Mouse (Mus musculus) heart, embryonic 15.5 days (tissue): ENCODE results near the gene Papolg. TPM values are rescaled to one million over a fixed set of nuclear protein-coding genes. Genes with fewer than 3 reads are reported as not detected.
A peak's percentile ranks its signal among the peaks of the same experiment; 100 is the strongest.

ENCODE experiments used
- ATAC-seq: fragments of 200-750 bp; cut with Nextera tagmentation; replicated peaks from 2 replicates; pipeline ENCODE4 v1.8.0; 2017; ENCODE audit warnings: low read depth, moderate TSS enrichment; ENCODE audit not compliant: insufficient number of reproducible peaks, insufficient read depth, low FRiP score
- H3K27ac ChIP-seq: fragments of 300-500 bp; sonication (generic); 2 replicates; pipeline ENCODE4 v1.5.1; 2015; ENCODE audit warnings: mild to moderate bottlenecking, inconsistent platforms
- H3K27me3 ChIP-seq: fragments of 300-500 bp; sonication (generic); 2 replicates; pipeline ENCODE4 v1.6.1; 2015; ENCODE audit warnings: inconsistent platforms
- H3K36me3 ChIP-seq: fragments of 300-500 bp; sonication (generic); 2 replicates; pipeline ENCODE4 v1.6.1; 2015; ENCODE audit warnings: mild to moderate bottlenecking, inconsistent platforms
- H3K4me1 ChIP-seq: fragments of 300-500 bp; sonication (generic); replicated peaks from 2 replicates; pipeline ENCODE4 v1.6.1; 2015; ENCODE audit warnings: inconsistent platforms
- H3K4me2 ChIP-seq: fragments of 300-500 bp; sonication (generic); 2 replicates; pipeline ENCODE4 v1.6.1; 2015; ENCODE audit warnings: inconsistent platforms, mild to moderate bottlenecking, moderate library complexity
- H3K4me3 ChIP-seq: fragments of 300-500 bp; sonication (generic); 2 replicates; pipeline ENCODE4 v1.5.1; 2015; ENCODE audit warnings: mild to moderate bottlenecking, inconsistent platforms
- H3K9ac ChIP-seq: fragments of 300-500 bp; sonication (generic); 2 replicates; pipeline ENCODE4 v1.6.1; 2015; ENCODE audit warnings: mild to moderate bottlenecking, inconsistent platforms
- H3K9me3 ChIP-seq: fragments of 300-500 bp; sonication (generic); replicated peaks from 2 replicates; pipeline ENCODE4 v1.6.1; 2016; ENCODE audit warnings: inconsistent platforms
- WGBS: fragments of 180-500 bp; shearing (Covaris S2); methylation state at CpG from one replicate; pipeline ENCODE4 v1.1.7; 2015; ENCODE audit warnings: mixed read lengths; 5-methylcytosine and 5-hydroxymethylcytosine counted together
- polyA plus RNA-seq: library from polyadenylated mRNA; unstranded; fragments of >200 nt; fragmentation: Nextera tagmentation; extraction: Ambion mirVana; gene quantifications from 2 replicates; pipeline ENCODE4 v1.2.1, GENCODE M21; 2015

Gene Papolg
- polyA plus RNA-seq, 1 experiment from 2014 or later, result 8.7 TPM

DNA sequence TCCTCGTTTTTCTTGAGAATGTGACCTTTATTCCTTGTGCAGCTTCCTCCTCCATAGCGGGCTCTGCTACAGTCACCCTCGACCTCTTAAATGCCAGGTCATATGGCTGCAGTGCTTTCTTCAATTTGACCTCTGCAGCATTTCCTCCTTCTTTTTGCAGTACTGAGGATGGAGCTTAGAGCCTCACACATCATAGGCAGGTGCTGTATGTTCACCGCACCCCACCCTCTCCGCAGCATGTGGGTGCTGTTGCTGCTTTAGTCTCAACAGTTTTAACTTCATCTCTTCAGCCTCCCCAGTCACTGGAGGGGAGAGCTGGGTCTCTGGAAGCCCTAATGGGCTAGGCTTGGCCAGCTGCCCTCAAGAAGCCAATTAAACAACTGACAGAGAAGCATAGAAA lies 41.7 kb downstream of the Papolg start:
- Histone ChIP-seq H3K4me2 (no peak overlapping the region), H3K9ac (no peak overlapping the region), H3K36me3 (peaks cover 15% of the 10 kb centered on the region), H3K27ac (no peak overlapping the region), H3K9me3 (no peaks in the 10 kb centered on the region), H3K27me3 (no peaks in the 10 kb centered on the region), H3K4me1 (no peaks in the 10 kb centered on the region), H3K4me3 (no peak overlapping the region)
- no peak for ATAC-seq
- WGBS, result 72% methylated on average over 5 of the region's 5 CpGs

DNA sequence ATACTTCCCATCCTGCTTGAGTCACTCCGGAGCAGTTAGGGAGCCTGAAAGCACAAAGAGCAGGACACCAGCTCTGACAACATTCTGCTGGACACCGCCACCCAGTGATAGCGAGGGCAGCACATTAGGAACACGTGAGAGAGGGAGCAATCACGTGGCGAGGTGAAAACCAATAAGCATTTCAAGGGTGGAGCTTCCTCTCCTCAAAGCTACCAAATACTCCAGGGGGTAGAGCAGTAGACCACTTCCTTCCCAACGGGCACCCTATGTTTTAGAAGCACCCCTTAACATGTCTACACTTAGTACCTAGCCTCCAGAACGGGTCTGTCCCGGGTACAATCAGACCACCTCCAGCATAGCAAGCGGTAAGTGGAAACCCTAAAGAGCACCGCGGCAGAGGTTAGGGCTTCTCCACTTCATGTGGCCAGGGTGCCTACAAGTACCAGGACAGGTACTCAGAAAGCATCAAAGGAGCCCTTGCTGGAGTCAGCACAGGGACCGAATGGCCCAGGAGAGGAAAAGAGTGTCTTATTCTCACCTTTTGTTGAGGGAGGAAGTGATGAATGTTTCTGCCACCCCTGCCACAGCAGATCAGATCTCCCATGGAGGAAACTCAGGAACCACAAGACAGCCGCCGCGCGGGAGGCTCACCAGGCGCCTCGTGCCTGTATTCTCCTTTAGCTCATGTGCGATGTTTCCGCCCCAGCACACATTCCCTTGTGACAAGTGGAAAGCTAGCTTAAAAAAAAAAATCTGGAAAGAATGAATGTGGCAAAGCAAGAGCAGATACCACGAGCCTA lies 48.8 kb downstream of the Papolg start:
- Histone ChIP-seq H3K4me3 (no peak overlapping the region), H3K4me1 (no peaks in the 10 kb centered on the region), H3K27me3 (no peaks in the 10 kb centered on the region), H3K9me3 (no peaks in the 10 kb centered on the region), H3K27ac (no peak overlapping the region), H3K4me2 (peak overlapping the region; percentile 37), H3K36me3 (no peaks in the 10 kb centered on the region), H3K9ac (no peak overlapping the region)
- WGBS, result 49% methylated on average over 22 of the region's 22 CpGs
- peak; percentile 22; the same call in 1 of the 2 replicates for ATAC-seq

DNA sequence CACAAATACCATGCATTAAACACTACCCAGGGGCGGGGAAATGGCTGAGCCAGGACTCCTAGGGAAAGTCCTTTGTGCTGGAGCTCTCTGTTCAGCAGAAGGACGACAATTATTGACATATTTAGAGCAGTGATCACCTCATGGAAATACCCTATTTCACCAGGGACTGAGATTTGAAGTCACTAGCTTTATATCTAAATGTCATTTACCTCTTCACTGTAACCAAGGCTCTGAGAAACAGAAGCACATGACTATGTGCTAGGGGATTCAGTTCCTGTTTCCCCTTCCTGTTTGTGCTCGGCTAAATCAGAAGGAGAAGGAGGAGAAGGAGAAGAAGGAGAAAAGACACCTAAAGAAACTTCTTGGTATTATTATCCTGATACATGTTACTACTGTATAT lies 71.8 kb downstream of the Papolg start:
- WGBS, result 70% methylated on average over 3 of the region's 3 CpGs

DNA sequence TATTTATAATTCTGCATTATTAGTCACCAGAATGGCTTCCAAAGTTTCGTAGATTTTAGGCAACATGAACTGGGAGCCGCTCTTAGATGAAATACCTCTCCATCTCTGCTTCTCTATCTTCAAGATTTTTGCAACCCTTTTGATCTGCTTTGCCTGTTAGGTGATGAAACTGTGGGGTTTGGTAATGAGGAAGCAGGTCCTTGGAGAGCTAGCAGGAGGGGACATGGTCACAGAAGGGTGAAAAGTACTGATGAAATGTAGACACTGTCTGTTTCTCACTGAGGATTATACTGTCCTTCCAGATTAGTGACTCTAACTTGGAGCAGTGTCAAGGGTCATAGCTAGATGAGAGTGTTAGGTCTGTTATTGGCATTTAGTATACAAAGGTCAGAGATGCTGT lies 73.4 kb downstream of the Papolg start:
- ATAC-seq, result no peak
- Histone ChIP-seq H3K4me2 (no peak overlapping the region), H3K9ac (no peak overlapping the region), H3K4me3 (no peak overlapping the region), H3K36me3 (no peaks in the 10 kb centered on the region), H3K4me1 (no peaks in the 10 kb centered on the region), H3K27me3 (no peaks in the 10 kb centered on the region), H3K27ac (no peak overlapping the region), H3K9me3 (no peaks in the 10 kb centered on the region)
- 80% methylated on average over 2 of the region's 2 CpGs for WGBS

More for the DNA sequence above, 71.8 kb downstream of the Papolg start:
- H3K36me3 ChIP-seq, result no peaks in the 10 kb centered on the region
- H3K9ac ChIP-seq, result no peak overlapping the region
- ATAC-seq, result no peak
- H3K4me2 ChIP-seq, result no peak overlapping the region
- no peaks in the 10 kb centered on the region for H3K27me3 ChIP-seq
- no peak overlapping the region for H3K27ac ChIP-seq
- no peaks in the 10 kb centered on the region for H3K4me1 ChIP-seq
- no peaks in the 10 kb centered on the region for H3K9me3 ChIP-seq
- H3K4me3 ChIP-seq, result no peak overlapping the region

DNA sequence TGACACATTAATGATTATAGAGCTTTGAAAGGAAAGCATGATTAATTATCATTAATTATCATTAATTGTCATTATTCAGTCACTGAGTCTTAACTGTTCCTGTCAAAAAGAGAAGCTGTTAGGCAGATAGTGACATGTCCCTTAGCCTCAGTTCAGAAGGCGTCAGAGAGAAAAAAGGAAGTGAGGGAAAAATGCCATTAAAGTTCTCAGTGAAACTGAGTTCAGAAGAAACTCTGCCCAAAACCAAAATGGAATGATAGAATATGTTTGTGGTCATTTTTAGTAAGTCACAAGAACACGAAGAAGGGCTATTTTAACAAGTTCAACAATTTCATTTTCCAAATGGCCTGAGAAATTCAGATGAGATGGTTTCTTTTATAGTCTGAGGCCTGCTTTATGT lies 74.1 kb downstream of the Papolg start:
- Histone ChIP-seq H3K9me3 (no peaks in the 10 kb centered on the region), H3K27ac (no peak overlapping the region), H3K4me3 (no peak overlapping the region), H3K9ac (no peak overlapping the region), H3K4me1 (no peaks in the 10 kb centered on the region), H3K36me3 (no peaks in the 10 kb centered on the region), H3K4me2 (no peak overlapping the region), H3K27me3 (no peaks in the 10 kb centered on the region)
- no peak for ATAC-seq
- WGBS, result 59% methylated on average over 2 of the region's 2 CpGs

DNA sequence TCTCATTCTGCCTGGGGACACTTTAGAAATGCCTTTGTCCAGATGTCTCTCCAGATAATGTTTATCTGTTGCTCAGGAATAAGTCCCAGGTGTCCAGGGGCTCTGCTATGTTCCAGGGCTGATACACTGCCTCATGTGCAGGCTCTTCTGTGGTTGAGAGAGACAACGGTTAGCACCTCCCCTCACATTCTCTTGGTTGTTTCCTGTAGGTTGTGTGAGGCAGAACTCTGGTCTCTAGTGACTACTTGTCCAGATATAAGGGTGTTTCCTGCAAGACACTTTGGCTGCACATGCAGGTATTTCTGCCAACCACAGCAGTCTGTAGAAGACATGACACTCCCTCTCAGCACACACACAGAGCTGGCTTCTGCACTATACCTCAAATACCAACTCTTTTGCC lies 76.3 kb downstream of the Papolg start:
- WGBS, result 60% methylated on average over 1 of the region's 1 CpGs
- Histone ChIP-seq H3K4me3 (no peak overlapping the region), H3K27me3 (no peaks in the 10 kb centered on the region), H3K4me2 (no peak overlapping the region), H3K36me3 (no peaks in the 10 kb centered on the region), H3K4me1 (no peaks in the 10 kb centered on the region), H3K9ac (no peak overlapping the region), H3K27ac (no peak overlapping the region), H3K9me3 (no peaks in the 10 kb centered on the region)
- no peak for ATAC-seq

Other genes starting within 250 kb of the Papolg start
- 10.3 and 11.7 TPM in 2 replicates for gene Pus10, start 229.6 kb downstream of the Papolg start, polyA plus RNA-seq
- gene Pex13, start 229.3 kb downstream of the Papolg start, polyA plus RNA-seq, result 27.7 and 30.9 TPM in 2 replicates
- gene Rel, start 124.3 kb downstream of the Papolg start, polyA plus RNA-seq, result 1.3 and 1.4 TPM in 2 replicates
- gene A830031A19Rik, start 179.8 kb upstream of the Papolg start, polyA plus RNA-seq, result not detected in 2 replicates
- 14.0 and 15.5 TPM in 2 replicates for gene Bcl11a, start 182.8 kb upstream of the Papolg start, polyA plus RNA-seq